Mouse (Mus musculus) heart, embryonic 15.5 days (tissue): ENCODE measurements around the gene Gripap1. TPM values are rescaled to one million over a fixed set of nuclear protein-coding genes. Genes with fewer than 3 reads are reported as not detected.
"Not testable (repeated sequence)": the region's sequence is repeated elsewhere in the genome, so short reads cannot be mapped to it uniquely, and the experiment has no call there.

Experiments
- ATAC-seq: fragments of 200-750 bp; cut with Nextera tagmentation; replicated peaks from 2 replicates; pipeline ENCODE4 v1.8.0; 2017; ENCODE audit warnings: low read depth, moderate TSS enrichment; ENCODE audit not compliant: insufficient number of reproducible peaks, insufficient read depth, low FRiP score
- H3K27ac ChIP-seq: fragments of 300-500 bp; sonication (generic); 2 replicates; pipeline ENCODE4 v1.5.1; 2015; ENCODE audit warnings: mild to moderate bottlenecking, inconsistent platforms
- H3K27me3 ChIP-seq: fragments of 300-500 bp; sonication (generic); 2 replicates; pipeline ENCODE4 v1.6.1; 2015; ENCODE audit warnings: inconsistent platforms
- H3K36me3 ChIP-seq: fragments of 300-500 bp; sonication (generic); 2 replicates; pipeline ENCODE4 v1.6.1; 2015; ENCODE audit warnings: mild to moderate bottlenecking, inconsistent platforms
- H3K4me1 ChIP-seq: fragments of 300-500 bp; sonication (generic); replicated peaks from 2 replicates; pipeline ENCODE4 v1.6.1; 2015; ENCODE audit warnings: inconsistent platforms
- H3K4me2 ChIP-seq: fragments of 300-500 bp; sonication (generic); 2 replicates; pipeline ENCODE4 v1.6.1; 2015; ENCODE audit warnings: inconsistent platforms, mild to moderate bottlenecking, moderate library complexity
- H3K4me3 ChIP-seq: fragments of 300-500 bp; sonication (generic); 2 replicates; pipeline ENCODE4 v1.5.1; 2015; ENCODE audit warnings: mild to moderate bottlenecking, inconsistent platforms
- H3K9ac ChIP-seq: fragments of 300-500 bp; sonication (generic); 2 replicates; pipeline ENCODE4 v1.6.1; 2015; ENCODE audit warnings: mild to moderate bottlenecking, inconsistent platforms
- H3K9me3 ChIP-seq: fragments of 300-500 bp; sonication (generic); replicated peaks from 2 replicates; pipeline ENCODE4 v1.6.1; 2016; ENCODE audit warnings: inconsistent platforms
- WGBS: fragments of 180-500 bp; shearing (Covaris S2); methylation state at CpG from one replicate; pipeline ENCODE4 v1.1.7; 2015; ENCODE audit warnings: mixed read lengths; 5-methylcytosine and 5-hydroxymethylcytosine counted together
- polyA plus RNA-seq: library from polyadenylated mRNA; unstranded; fragments of >200 nt; fragmentation: Nextera tagmentation; extraction: Ambion mirVana; gene quantifications from 2 replicates; pipeline ENCODE4 v1.2.1, GENCODE M21; 2015

Gene Gripap1
- 25.9 and 31.1 TPM in 2 replicates for polyA plus RNA-seq

GRCm38 (mm10) chrX:7789542-7790136 lies at the start of gene Gripap1:
TSS of gene Gripap1 (plus strand) at chrX:7789765.
- ATAC-seq = peak; percentile 69
- 13% methylated on average over 24 of the region's 24 CpGs for WGBS
- H3K4me3 ChIP-seq = peak within 1 kb of the TSS; percentile 62
- peak within 1 kb of the TSS; percentile 56; the same call in 1 of the 2 replicates for H3K9ac ChIP-seq
- H3K9me3 ChIP-seq = no peaks in the 10 kb centered on the region
- no peaks in the 10 kb centered on the region for H3K27me3 ChIP-seq
- H3K36me3 ChIP-seq = no peaks in the 10 kb centered on the region
- H3K27ac ChIP-seq = no peak within 1 kb of the TSS
- H3K4me1 ChIP-seq = peaks cover 7% of the 10 kb centered on the region
- H3K4me2 ChIP-seq = peak within 1 kb of the TSS; percentile 57

GRCm38 (mm10) chrX:7740082-7740819 lies 49.3 kb upstream of the Gripap1 start:
- Histone ChIP-seq H3K4me1 (no peaks in the 10 kb centered on the region), H3K27me3 (no peaks in the 10 kb centered on the region), H3K27ac (no peak overlapping the region), H3K9me3 (no peaks in the 10 kb centered on the region), H3K9ac (no peak overlapping the region), H3K36me3 (no peaks in the 10 kb centered on the region), H3K4me3 (no peak overlapping the region), H3K4me2 (no peak overlapping the region)
- 50% methylated on average over 10 of the region's 10 CpGs for WGBS
- no peak for ATAC-seq

GRCm38 (mm10) chrX:7741103-7741502 lies 48.5 kb upstream of the Gripap1 start:
- Histone ChIP-seq H3K9me3 (no peaks in the 10 kb centered on the region), H3K36me3 (no peaks in the 10 kb centered on the region), H3K4me1 (no peaks in the 10 kb centered on the region), H3K27ac (no peak overlapping the region), H3K27me3 (no peaks in the 10 kb centered on the region), H3K9ac (no peak overlapping the region), H3K4me3 (no peak overlapping the region), H3K4me2 (no peak overlapping the region)
- no peak for ATAC-seq
- 64% methylated on average over 5 of the region's 5 CpGs for WGBS

GRCm38 (mm10) chrX:7743470-7743869 lies 46.1 kb upstream of the Gripap1 start:
- Histone ChIP-seq H3K4me3 (no peak overlapping the region), H3K9ac (no peak overlapping the region), H3K27ac (no peak overlapping the region), H3K36me3 (no peaks in the 10 kb centered on the region), H3K4me1 (no peaks in the 10 kb centered on the region), H3K27me3 (no peaks in the 10 kb centered on the region), H3K9me3 (no peaks in the 10 kb centered on the region), H3K4me2 (no peak overlapping the region)
- no peak for ATAC-seq
- WGBS = 46% methylated on average over 5 of the region's 5 CpGs

GRCm38 (mm10) chrX:7744940-7745339 lies 44.6 kb upstream of the Gripap1 start:
- no peak overlapping the region for H3K4me2 ChIP-seq

GRCm38 (mm10) chrX:7745429-7745828 lies 44.1 kb upstream of the Gripap1 start:
- Histone ChIP-seq H3K27ac (no peak overlapping the region), H3K36me3 (no peaks in the 10 kb centered on the region), H3K9me3 (no peaks in the 10 kb centered on the region), H3K4me1 (no peaks in the 10 kb centered on the region), H3K9ac (no peak overlapping the region), H3K4me3 (no peak overlapping the region), H3K4me2 (no peak overlapping the region), H3K27me3 (no peaks in the 10 kb centered on the region)
- ATAC-seq = no peak
- WGBS = 83% methylated on average over 8 of the region's 8 CpGs

More at GRCm38 (mm10) chrX:7744940-7745339, 44.6 kb upstream of the Gripap1 start:
- Histone ChIP-seq H3K9me3 (no peaks in the 10 kb centered on the region), H3K4me3 (no peak overlapping the region), H3K9ac (no peak overlapping the region), H3K27ac (no peak overlapping the region), H3K36me3 (no peaks in the 10 kb centered on the region), H3K4me1 (no peaks in the 10 kb centered on the region), H3K27me3 (no peaks in the 10 kb centered on the region)
- WGBS = 62% methylated on average over 1 of the region's 1 CpGs
- no peak for ATAC-seq

- no peak within 1 kb of the TSS for H3K27ac ChIP-seq
- no peaks in the 10 kb centered on the region for H3K27me3 ChIP-seq
- WGBS = 6% methylated on average over 50 of the region's 56 CpGs
- H3K9ac ChIP-seq = peak within 1 kb of the TSS; percentile 60
- H3K4me2 ChIP-seq = peak within 1 kb of the TSS; percentile 69
- H3K36me3 ChIP-seq = no peaks in the 10 kb centered on the region
- H3K4me3 ChIP-seq = peak within 1 kb of the TSS; percentile 72
- peak; percentile 69 for ATAC-seq
- H3K9me3 ChIP-seq = no peaks in the 10 kb centered on the region
- H3K4me1 ChIP-seq = no peaks in the 10 kb centered on the region
Measured at GRCm38 (mm10) chrX:7750432-7751116, 39.0 kb upstream of the Gripap1 start, which contains the start of gene Ccdc120. TSS of gene Ccdc120 (minus strand) at chrX:7750905.

- 18% methylated on average over 3 of the region's 3 CpGs for WGBS
- H3K36me3 ChIP-seq, H3K27me3 ChIP-seq, H3K4me1 ChIP-seq, H3K27ac ChIP-seq, H3K9ac ChIP-seq, ATAC-seq, H3K4me2 ChIP-seq, H3K4me3 ChIP-seq, H3K9me3 ChIP-seq: not testable (repeated sequence)
Measured at GRCm38 (mm10) chrX:7753627-7754026, 35.9 kb upstream of the Gripap1 start.

- H3K9me3 ChIP-seq = no peaks in the 10 kb centered on the region
- peak; percentile 96 for ATAC-seq
Measured at GRCm38 (mm10) chrX:7762137-7762920, 27.2 kb upstream of the Gripap1 start, which contains the start of gene Tfe3. TSS of gene Tfe3 (plus strand) at chrX:7762560.

GRCm38 (mm10) chrX:7762921-7763197 lies 26.7 kb upstream of the Gripap1 start:
- peak overlapping the region; percentile 71 for H3K4me2 ChIP-seq
- peak overlapping the region; percentile 81 for H3K27ac ChIP-seq
- H3K9ac ChIP-seq = peak overlapping the region; percentile 74
- ATAC-seq = peak; percentile 11; the same call in 1 of the 2 replicates
- peak overlapping the region; percentile 76 for H3K4me3 ChIP-seq
- H3K4me1 ChIP-seq = peaks cover 19% of the 10 kb centered on the region
- no peaks in the 10 kb centered on the region for H3K27me3 ChIP-seq
- H3K9me3 ChIP-seq = no peaks in the 10 kb centered on the region
- peaks cover 6% of the 10 kb centered on the region for H3K36me3 ChIP-seq
- WGBS = 9% methylated on average over 21 of the region's 21 CpGs

More at GRCm38 (mm10) chrX:7762137-7762920, 27.2 kb upstream of the Gripap1 start, which contains the start of gene Tfe3:
- Histone ChIP-seq H3K4me2 (peak within 1 kb of the TSS; percentile 71), H3K27ac (peak within 1 kb of the TSS; percentile 81), H3K36me3 (peaks cover 1% of the 10 kb centered on the region; the same call in 1 of the 2 replicates), H3K4me3 (peak within 1 kb of the TSS; percentile 76), H3K4me1 (peaks cover 19% of the 10 kb centered on the region), H3K9ac (peak within 1 kb of the TSS; percentile 74), H3K27me3 (no peaks in the 10 kb centered on the region)
- 10% methylated on average over 27 of the region's 38 CpGs for WGBS
